Mouse (Mus musculus): Measurements from ENCODE around the gene Efnb2.

Gene Efnb2

GRCm38 (mm10) chr8:8613844-8614243, 47.2 kb downstream of the Efnb2 start:
- DNase-seq (ENCODE audit: low spot score) = no peak

GRCm38 (mm10) chr8:8611928-8612327, 49.1 kb downstream of the Efnb2 start:
- DNase-seq (ENCODE audit: low spot score) = no peak

GRCm38 (mm10) chr8:8609791-8610190, 51.3 kb downstream of the Efnb2 start:
- DNase-seq (ENCODE audit: low spot score) = no peak

- DNase-seq (ENCODE audit: low spot score) = no peak
Observed at GRCm38 (mm10) chr8:8609141-8609540, 51.9 kb downstream of the Efnb2 start.

GRCm38 (mm10) chr8:8605621-8606020, 55.4 kb downstream of the Efnb2 start:
- no peak for DNase-seq (ENCODE audit: low spot score)

- no peak for DNase-seq (ENCODE audit: low spot score)
Observed at GRCm38 (mm10) chr8:8603875-8604274, 57.2 kb downstream of the Efnb2 start.

- peak; percentile 11 for DNase-seq (ENCODE audit: low spot score)
Observed at GRCm38 (mm10) chr8:8602616-8603461, 58.2 kb downstream of the Efnb2 start.

- DNase-seq (ENCODE audit: low spot score) = no peak
Observed at GRCm38 (mm10) chr8:8599931-8600330, 61.1 kb downstream of the Efnb2 start.

GRCm38 (mm10) chr8:8597434-8597833, 63.6 kb downstream of the Efnb2 start:
- no peak for DNase-seq (ENCODE audit: low spot score)

- DNase-seq (ENCODE audit: low spot score) = no peak
Observed at GRCm38 (mm10) chr8:8595831-8596611, 65.0 kb downstream of the Efnb2 start.

- no peak for DNase-seq (ENCODE audit: low spot score)
Observed at GRCm38 (mm10) chr8:8593812-8594211, 67.2 kb downstream of the Efnb2 start.

- no peak for DNase-seq (ENCODE audit: low spot score)
Observed at GRCm38 (mm10) chr8:8593371-8593770, 67.7 kb downstream of the Efnb2 start.

- no peak for DNase-seq (ENCODE audit: low spot score)
Observed at GRCm38 (mm10) chr8:8592331-8592730, 68.7 kb downstream of the Efnb2 start.

GRCm38 (mm10) chr8:8583981-8584377, 77.1 kb downstream of the Efnb2 start:
- DNase-seq (ENCODE audit: low spot score) = no peak

GRCm38 (mm10) chr8:8583290-8583980, 77.6 kb downstream of the Efnb2 start:
- no peak for DNase-seq (ENCODE audit: low spot score)

GRCm38 (mm10) chr8:8577770-8578303, 83.2 kb downstream of the Efnb2 start:
- no peak for DNase-seq (ENCODE audit: low spot score)

- no peak for DNase-seq (ENCODE audit: low spot score)
Observed at GRCm38 (mm10) chr8:8576833-8577232, 84.2 kb downstream of the Efnb2 start.

- DNase-seq (ENCODE audit: low spot score) = no peak
Observed at GRCm38 (mm10) chr8:8576286-8576685, 84.8 kb downstream of the Efnb2 start.

- no peak for DNase-seq (ENCODE audit: low spot score)
Observed at GRCm38 (mm10) chr8:8574521-8575499, 86.2 kb downstream of the Efnb2 start.

- no peak for DNase-seq (ENCODE audit: low spot score)
Observed at GRCm38 (mm10) chr8:8572272-8572671, 88.8 kb downstream of the Efnb2 start.

- DNase-seq (ENCODE audit: low spot score) = no peak
Observed at GRCm38 (mm10) chr8:8571625-8572215, 89.3 kb downstream of the Efnb2 start.

All from adipocyte (in vitro differentiated cells).